Mouse (Mus musculus) bone marrow macrophage, adult 2 months (primary cell): ENCODE data around the gene Lypd6. TPM values are rescaled to one million over a fixed set of nuclear protein-coding genes. Genes with fewer than 3 reads are reported as not detected.

Experiments
- H3K27ac ChIP-seq: 2 replicates; pipeline ENCODE4 v1.5.1; 2012; ENCODE audit warnings: low read depth, low read length; ENCODE audit not compliant: insufficient read depth
- H3K4me1 ChIP-seq: 2 replicates; pipeline ENCODE4 v1.6.1; 2012; ENCODE audit warnings: low read length; ENCODE audit not compliant: control insufficient read depth, insufficient read depth
- H3K4me3 ChIP-seq: 2 replicates; pipeline ENCODE4 v1.5.1; 2012; ENCODE audit warnings: mild to moderate bottlenecking, low read length, moderate library complexity; ENCODE audit not compliant: insufficient read depth
- CTCF ChIP-seq: IDR thresholded peaks from 2 replicates; pipeline ENCODE4 v1.5.1; 2012; ENCODE audit warnings: low read depth, mild to moderate bottlenecking, low read length, moderate library complexity
- POLR2A ChIP-seq: IDR thresholded peaks from 2 replicates; pipeline ENCODE4 v1.6.1; 2012; ENCODE audit warnings: mild to moderate bottlenecking, low read depth, low read length, borderline replicate concordance
- polyA plus RNA-seq: library from polyadenylated mRNA; stranded (reverse); fragments of >200 nt; gene quantifications from 2 replicates; pipeline ENCODE4 v1.2.4, GENCODE M21; 2012; ENCODE audit not compliant: missing spikeins, insufficient read depth, insufficient read length

Gene Lypd6
- polyA plus RNA-seq, 1 experiment, result not detected

- Histone ChIP-seq H3K4me1 (no peaks in the 10 kb centered on the region), H3K27ac (no peak overlapping the region), H3K4me3 (no peak overlapping the region)
- no peak for TF ChIP-seq CTCF
Measured at GRCm38 (mm10) chr2:50188856-50189255, 122.6 kb downstream of the Lypd6 start.

GRCm38 (mm10) chr2:50196681-50197080, 130.5 kb downstream of the Lypd6 start:
- TF ChIP-seq CTCF (no peak), POLR2A (no peak)
- Histone ChIP-seq H3K27ac (no peak overlapping the region), H3K4me3 (no peak overlapping the region), H3K4me1 (no peaks in the 10 kb centered on the region)

DNA sequence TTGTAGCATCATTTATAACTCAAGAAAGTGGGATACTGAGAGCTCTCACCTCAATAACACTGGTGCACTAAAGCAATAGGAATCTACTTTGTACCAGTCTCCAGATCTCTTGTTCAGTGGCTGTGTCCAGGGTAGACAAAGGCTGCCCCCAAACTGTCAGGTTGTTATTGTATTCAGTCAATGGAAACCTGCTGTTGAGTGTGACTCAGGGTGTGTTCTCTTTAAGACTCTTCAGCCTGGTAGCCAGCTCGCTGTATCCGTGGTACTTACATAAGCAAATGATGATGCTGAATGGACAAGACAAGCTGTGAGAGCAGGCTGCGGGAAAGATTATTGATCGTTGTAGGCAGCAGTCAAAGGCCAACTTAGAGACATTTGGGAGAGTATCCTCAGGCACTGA, 131.6 kb downstream of the Lypd6 start:
- H3K4me1 ChIP-seq, result no peaks in the 10 kb centered on the region
- no peak for TF ChIP-seq CTCF
- TF ChIP-seq POLR2A, result no peak

DNA sequence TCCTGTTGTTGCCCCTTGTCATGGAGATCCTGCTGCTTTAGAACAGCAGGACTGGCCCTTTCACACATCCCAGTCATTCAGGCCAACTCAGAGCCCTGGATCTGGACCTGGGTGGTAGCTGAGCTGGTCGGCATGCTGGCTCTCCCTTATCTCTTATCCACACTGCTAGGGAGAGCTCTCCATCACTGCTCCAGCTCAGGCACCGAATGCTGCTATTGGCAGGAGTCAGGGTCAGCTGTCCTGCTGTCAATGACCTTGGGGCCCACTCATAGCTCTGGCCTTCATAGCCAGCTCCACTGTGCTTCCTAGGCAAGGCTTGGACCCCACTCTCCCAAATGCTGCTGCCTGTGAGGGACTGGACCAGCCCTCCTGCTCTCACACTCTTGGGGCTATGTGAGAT, 134.3 kb downstream of the Lypd6 start:
- H3K4me3 ChIP-seq, result no peak overlapping the region
- H3K27ac ChIP-seq, result no peak overlapping the region
- no peaks in the 10 kb centered on the region for H3K4me1 ChIP-seq
- TF ChIP-seq CTCF, result no peak

More for the DNA sequence above, 131.6 kb downstream of the Lypd6 start:
- H3K27ac ChIP-seq, result no peak overlapping the region
- H3K4me3 ChIP-seq, result no peak overlapping the region

GRCm38 (mm10) chr2:50220574-50220973, 154.3 kb downstream of the Lypd6 start:
- Histone ChIP-seq H3K27ac (no peak overlapping the region), H3K4me3 (no peak overlapping the region), H3K4me1 (no peaks in the 10 kb centered on the region)
- no peak for TF ChIP-seq POLR2A
- TF ChIP-seq CTCF, result no peak

DNA sequence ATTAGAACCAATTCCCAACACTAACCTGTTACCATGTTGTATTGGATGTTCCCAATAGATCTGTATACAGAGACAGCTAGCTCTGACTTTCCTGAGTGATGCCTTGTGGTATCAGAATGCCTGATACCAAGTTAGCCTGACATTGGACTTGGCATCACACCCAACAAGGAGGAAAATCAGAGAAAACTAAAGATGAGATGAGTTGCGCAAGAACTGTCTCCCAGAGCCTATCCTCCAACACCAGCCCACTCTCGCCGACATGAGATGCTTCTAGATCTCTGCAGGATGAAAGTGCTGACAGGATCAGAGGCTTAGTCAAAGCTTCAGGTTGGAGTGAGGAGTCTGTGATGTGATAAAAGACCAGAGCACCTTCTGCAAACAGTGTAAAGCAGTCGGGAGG, 158.8 kb downstream of the Lypd6 start:
- TF ChIP-seq POLR2A, result no peak
- TF ChIP-seq CTCF, result no peak
- Histone ChIP-seq H3K4me1 (no peaks in the 10 kb centered on the region), H3K27ac (no peak overlapping the region), H3K4me3 (no peak overlapping the region)

DNA sequence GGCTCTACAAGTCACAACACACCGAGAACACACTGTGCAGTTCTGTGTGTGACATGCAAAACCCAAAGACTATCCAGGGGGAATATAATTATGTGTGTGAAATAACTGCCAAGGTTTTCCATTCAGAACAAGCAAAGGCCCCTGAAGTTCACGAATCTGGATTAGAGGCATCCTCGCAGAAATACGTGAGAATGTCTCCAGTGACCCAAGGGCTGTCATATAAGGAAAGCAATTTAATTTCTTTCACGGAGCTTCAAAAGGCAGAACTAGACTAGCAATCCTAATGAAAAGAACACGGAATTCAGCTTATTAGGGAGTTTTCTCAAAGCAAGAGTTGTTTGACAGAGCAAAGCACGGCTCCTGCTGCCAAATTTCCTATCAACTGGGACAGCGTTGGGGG, 167.3 kb downstream of the Lypd6 start:
- TF ChIP-seq CTCF, result no peak
- TF ChIP-seq POLR2A, result no peak
- Histone ChIP-seq H3K4me1 (no peaks in the 10 kb centered on the region), H3K27ac (no peak overlapping the region), H3K4me3 (no peak overlapping the region)

Other genes with a start within 250 kb of the Lypd6 start
- gene Mmadhc, start 230.4 kb downstream of the Lypd6 start, polyA plus RNA-seq, result 47.6 and 49.1 TPM in 2 replicates